In the genomic region with DNA sequence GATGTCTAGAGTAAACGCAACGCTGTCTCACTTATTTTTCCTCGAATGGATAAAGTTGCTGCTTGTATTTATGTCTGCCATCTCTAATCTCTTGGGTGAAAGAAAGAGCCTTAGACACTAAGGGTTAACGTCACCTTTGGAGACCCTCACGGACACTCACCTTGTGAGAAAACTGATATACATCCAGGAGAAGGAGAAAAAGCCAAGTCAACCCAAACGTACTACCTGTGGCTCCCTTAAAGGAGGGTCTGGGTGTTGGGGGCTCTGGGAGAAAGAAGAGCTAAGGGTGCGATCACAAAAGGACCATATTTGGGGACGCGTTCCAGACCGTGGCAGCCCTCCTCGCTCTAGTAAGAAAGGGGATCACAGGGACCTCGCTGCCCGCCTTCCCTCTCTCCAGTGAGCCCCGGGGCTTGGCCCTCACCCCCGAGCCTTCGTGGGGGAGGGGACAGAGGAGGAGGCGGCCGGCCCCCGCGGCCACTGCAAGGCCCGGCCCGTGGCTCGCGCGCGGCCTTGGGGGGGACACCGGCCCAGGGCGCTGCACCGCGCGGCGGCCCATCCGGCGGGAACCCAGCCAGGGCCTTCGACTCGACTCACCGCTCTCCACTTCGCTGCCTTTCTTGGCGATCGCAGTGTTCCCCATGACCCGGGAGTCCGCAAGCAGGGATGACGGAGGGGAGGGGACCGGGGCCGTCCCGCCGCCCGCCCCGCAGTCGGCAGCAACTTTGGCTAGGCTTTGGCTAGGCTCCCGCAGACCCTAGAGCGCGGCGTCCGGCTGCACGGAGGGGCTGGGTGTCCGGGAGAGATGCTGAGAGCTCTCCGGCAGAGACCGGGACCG, we compare ENCODE assay signal across 8 mouse cellular contexts. TPM values are rescaled to one million over a fixed set of nuclear protein-coding genes. Genes with fewer than 3 reads are reported as not detected.
DNase-seq lines count a peak whose midpoint lies in the region; ATAC-seq and TF ChIP-seq lines count a peak whose summit lies in the region.

No protein-coding gene starts in this region.

- peaks cover 4% of the 10 kb centered on the region; the same call in 1 of the 2 replicates for H3K4me1 ChIP-seq in lung, embryonic 15.5 days
- H3K4me1 ChIP-seq in intestine, embryonic 15.5 days (replicated peaks), result peaks cover 2% of the 10 kb centered on the region; the same call in 1 of the 2 replicates
- H3K4me1 ChIP-seq in lung, postnatal 0 days (ENCODE audit: insufficient read depth, low read depth, low read length), result 0 out of 2 replicates have a peak, but pooled peaks cover 3% of the 10 kb centered on the region

- peak overlapping the region; percentile 84 for H3K4me3 ChIP-seq in lung, embryonic 15.5 days
- H3K4me3 ChIP-seq in intestine, embryonic 15.5 days (replicated peaks), result peak overlapping the region; percentile 97
- H3K4me3 ChIP-seq in lung, postnatal 0 days (ENCODE audit: low read depth, low read length), result peak overlapping the region; percentile 98

- H3K4me2 ChIP-seq in lung, embryonic 15.5 days, result peak overlapping the region; percentile 83
- peak overlapping the region; percentile 86 for H3K4me2 ChIP-seq in intestine, embryonic 15.5 days (replicated peaks)
- peak overlapping the region; percentile 80 for H3K4me2 ChIP-seq in lung, postnatal 0 days (replicated peaks; ENCODE audit: low read depth, low read length)

- no peak for DNase-seq in lung, postnatal 25 days (ENCODE audit: low spot score)
- peak; percentile 67 for DNase-seq in lung, postnatal 0 days (ENCODE audit: low spot score)
- peak; percentile 69 for DNase-seq in retina, postnatal 1 day
- no peak for DNase-seq in thymus, postnatal 25 days

- peak overlapping the region; percentile 88 for H3K9ac ChIP-seq in lung, embryonic 15.5 days
- H3K9ac ChIP-seq in intestine, embryonic 15.5 days, result peak overlapping the region; percentile 91
- H3K9ac ChIP-seq in lung, postnatal 0 days (replicated peaks; ENCODE audit: low read depth), result peak overlapping the region; percentile 86

- no peak for TF ChIP-seq CTCF in lung, postnatal 0 days (IDR thresholded peaks at IDR 0.05)

- peak overlapping the region; percentile 92 for H3K27ac ChIP-seq in lung, embryonic 15.5 days
- peak overlapping the region; percentile 84 for H3K27ac ChIP-seq in intestine, embryonic 15.5 days
- peak overlapping the region; percentile 96 for H3K27ac ChIP-seq in lung, postnatal 0 days (ENCODE audit: low read length)

- no peaks in the 10 kb centered on the region for H3K36me3 ChIP-seq in lung, embryonic 15.5 days
- H3K36me3 ChIP-seq in intestine, embryonic 15.5 days, result no peaks in the 10 kb centered on the region
- no peaks in the 10 kb centered on the region for H3K36me3 ChIP-seq in lung, postnatal 0 days (ENCODE audit: insufficient read depth, low read length)

- no peaks in the 10 kb centered on the region for H3K9me3 ChIP-seq in lung, embryonic 15.5 days
- no peaks in the 10 kb centered on the region for H3K9me3 ChIP-seq in intestine, embryonic 15.5 days
- no peaks in the 10 kb centered on the region for H3K9me3 ChIP-seq in lung, postnatal 0 days (ENCODE audit: low read length)

- H3K27me3 ChIP-seq in lung, embryonic 15.5 days, result no peaks in the 10 kb centered on the region
- H3K27me3 ChIP-seq in intestine, embryonic 15.5 days (replicated peaks), result no peaks in the 10 kb centered on the region
- H3K27me3 ChIP-seq in lung, postnatal 0 days (replicated peaks; ENCODE audit: insufficient read depth, low read length), result 0 out of 2 replicates have a peak, but pooled peaks cover 2% of the 10 kb centered on the region

- no peak for TF ChIP-seq EP300 in lung, postnatal 0 days (IDR thresholded peaks at IDR 0.05)

- peak; percentile 78 for ATAC-seq in lung, embryonic 15.5 days (ENCODE audit: borderline replicate concordance, extremely low read depth, low FRiP score, low TSS enrichment)
- ATAC-seq in activated CD4-positive, CD25-positive, alpha-beta regulatory T cell, adult 4 months, result peak; percentile 30
- ATAC-seq in erythroid progenitor cell, adult 5-6 weeks (replicated peaks; ENCODE audit: low FRiP score, poor library complexity, severe bottlenecking), result peak; percentile 57
- ATAC-seq in intestine, embryonic 15.5 days, result peak; percentile 83
- ATAC-seq in lung, postnatal 0 days, result peak; percentile 79

- WGBS in lung, embryonic 15.5 days, result 1% methylated on average over 58 of the region's 60 CpGs
- 1% methylated on average over 59 of the region's 60 CpGs for WGBS in intestine, embryonic 15.5 days
- WGBS in lung, postnatal 0 days, result under 1% methylated on average over 49 of the region's 60 CpGs

RNA-seq across cellular contexts. Expression of gene Prkacb, which starts 0.5 kb away (rescaled TPM):
- polyA plus RNA-seq in lung, embryonic 15.5 days (2015; fragmentation: Nextera tagmentation; extraction: Ambion mirVana), result 63.3 and 64.5 TPM in 2 replicates
- 100 to 1,000 TPM; 127 to 144 TPM for polyA plus RNA-seq in activated CD4-positive, CD25-positive, alpha-beta regulatory T cell, adult 4 months (2017; shearing (Covaris generic))
- total RNA-seq in erythroid progenitor cell, adult 5-6 weeks (2015; ENCODE audit: low replicate concordance), result 12.6 and 15.9 TPM in 2 replicates
- total RNA-seq in erythroid progenitor cell, adult 5-6 weeks (2017; ENCODE audit: low replicate concordance), result 13.5 and 18.2 TPM in 2 replicates
- 43.1 and 50.0 TPM in 2 replicates for polyA plus RNA-seq in intestine, embryonic 15.5 days (2015; fragmentation: Nextera tagmentation; extraction: Ambion mirVana)
- 37.5 and 40.9 TPM in 2 replicates for polyA plus RNA-seq in lung, postnatal 0 days (2015; fragmentation: Nextera tagmentation; extraction: Ambion mirVana)

RNA-seq across cellular contexts. Expression of gene Ttll7, which starts 39.9 kb away (rescaled TPM):
- polyA plus RNA-seq in lung, embryonic 15.5 days (2015; fragmentation: Nextera tagmentation; extraction: Ambion mirVana), result 3.4 and 3.5 TPM in 2 replicates
- polyA plus RNA-seq in activated CD4-positive, CD25-positive, alpha-beta regulatory T cell, adult 4 months (2017; shearing (Covaris generic)), result not detected
- not detected in 2 replicates for total RNA-seq in erythroid progenitor cell, adult 5-6 weeks (2015; ENCODE audit: low replicate concordance)
- 0.13 TPM in 1 of 2 replicates, not detected in the other for total RNA-seq in erythroid progenitor cell, adult 5-6 weeks (2017; ENCODE audit: low replicate concordance)
- polyA plus RNA-seq in intestine, embryonic 15.5 days (2015; fragmentation: Nextera tagmentation; extraction: Ambion mirVana), result 1.5 and 1.6 TPM in 2 replicates
- 11.9 and 12.4 TPM in 2 replicates for polyA plus RNA-seq in lung, postnatal 0 days (2015; fragmentation: Nextera tagmentation; extraction: Ambion mirVana)

Comparison
In these comparisons a context has a peak if more than half of its experiments do, and no peak if none do; other contexts are left out.
1. DNase-seq: peak in lung, postnatal 0 days (single experiment) and retina, postnatal 1 day (single experiment); none in lung, postnatal 25 days (single experiment) and thymus, postnatal 25 days (single experiment).
2. ATAC-seq: peak in every context shown above with its lines; median percentile 83 in intestine, embryonic 15.5 days; 79 in lung, postnatal 0 days; 78 in lung, embryonic 15.5 days; 57 in erythroid progenitor cell, adult 5-6 weeks; 30 in activated CD4-positive, CD25-positive, alpha-beta regulatory T cell, adult 4 months.
3. Peak in every context shown above with its lines, with median percentiles within 50 percentile points of each other: H3K27ac ChIP-seq, H3K4me2 ChIP-seq, H3K4me3 ChIP-seq and H3K9ac ChIP-seq.